Mouse (Mus musculus) gastrocnemius, postnatal 25 days (tissue): ENCODE results near the gene Gm9837. TPM values are rescaled to one million over a fixed set of nuclear protein-coding genes. Genes with fewer than 3 reads are reported as not detected.

Source experiments
- DNase-seq: peaks from one replicate; pipeline ENCODE4 v3.0.0; 2022
- total RNA-seq, 2 experiments: library from RNA; stranded (reverse); gene quantifications; 1 replicate in 1 of 2; 2 replicates in 1 of 2; pipeline ENCODE4 v1.2.3; 2021

Gene Gm9837
- total RNA-seq, 2 experiments from 2014 or later, result not detected

DNA sequence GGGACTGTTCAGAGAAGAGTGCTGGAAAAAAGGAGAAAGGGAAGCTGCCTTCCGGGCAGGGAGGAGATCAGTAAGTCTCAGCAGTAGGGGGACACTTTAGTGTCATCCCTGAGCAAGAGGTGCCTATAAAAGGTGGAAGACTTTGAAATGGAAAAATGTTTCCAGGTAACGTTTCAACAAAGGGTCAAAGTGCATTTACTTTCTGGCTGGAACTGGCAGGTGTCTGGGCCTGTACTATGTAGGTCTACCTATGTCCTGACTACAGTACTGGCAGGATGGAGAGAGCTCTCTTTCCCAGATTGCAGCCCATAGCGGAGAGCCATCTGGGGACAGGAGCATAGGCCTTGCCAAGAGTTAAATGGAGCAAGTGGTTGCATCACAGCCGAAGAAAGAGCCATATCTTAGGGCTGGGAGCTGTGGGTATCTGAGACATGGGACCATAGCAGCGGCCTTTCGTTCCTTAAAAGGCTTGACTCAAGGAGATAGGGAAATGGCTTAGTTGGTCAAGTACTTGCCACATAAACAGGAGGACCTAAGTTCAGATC lies 44.5 kb downstream of the Gm9837 start:
- no peak for DNase-seq

DNA sequence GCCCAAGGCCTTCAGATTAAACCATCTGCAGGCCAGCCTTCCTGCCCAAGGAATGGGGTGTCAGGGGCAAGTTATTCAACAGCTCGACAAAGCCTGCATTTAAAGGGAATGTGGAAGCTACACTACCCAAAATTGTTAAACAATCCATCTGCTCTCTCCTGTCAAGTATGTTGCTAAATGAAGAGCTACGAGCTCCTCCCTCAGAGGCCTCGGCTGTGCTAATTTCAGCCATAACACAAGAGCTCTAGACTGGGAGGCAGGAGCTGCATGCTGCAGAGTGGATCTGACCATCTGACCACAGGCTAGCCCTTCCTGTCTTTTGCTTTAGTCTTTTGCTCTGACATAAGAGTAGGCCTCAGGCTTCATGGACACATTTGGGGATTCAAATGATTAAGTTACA lies 45.0 kb downstream of the Gm9837 start:
- DNase-seq, result no peak

DNA sequence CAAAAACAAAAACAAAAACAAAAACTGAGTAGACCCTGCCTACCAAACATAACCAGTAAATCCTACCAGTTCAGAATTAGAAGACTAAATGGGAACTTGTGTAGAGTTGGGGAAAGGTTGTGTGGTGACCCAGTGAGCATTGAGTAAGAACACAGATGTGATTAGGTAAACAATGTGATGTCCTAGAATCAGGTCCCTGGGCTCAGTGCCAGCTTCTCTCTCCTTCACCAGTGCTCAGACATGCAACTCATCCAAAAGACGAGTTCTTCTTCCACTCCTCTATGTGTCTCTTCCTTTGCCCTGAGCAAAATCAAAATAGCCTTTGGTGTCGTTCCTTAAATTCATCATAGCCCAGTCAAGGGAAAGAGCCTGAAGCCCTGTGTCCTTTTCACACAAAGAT lies 45.5 kb downstream of the Gm9837 start:
- DNase-seq, result no peak

DNA sequence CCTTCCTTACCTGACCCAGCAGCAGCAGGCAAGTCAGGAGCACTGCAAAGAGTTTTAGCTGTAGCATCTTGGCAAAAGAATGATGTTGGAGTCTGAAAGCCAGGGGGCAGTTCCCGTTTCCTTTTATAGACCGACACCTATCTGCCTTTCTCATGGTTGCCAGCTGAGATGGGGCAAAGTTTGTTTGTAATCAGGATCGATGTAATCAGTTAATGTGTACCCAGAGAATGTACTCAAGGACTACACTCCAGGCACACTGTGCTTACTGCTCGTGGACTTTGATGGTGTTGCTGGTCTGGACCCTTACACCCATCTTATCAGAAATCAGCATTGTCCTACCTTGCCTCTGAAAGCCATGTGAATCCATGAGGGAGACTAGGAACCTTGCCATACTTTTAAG lies 47.2 kb downstream of the Gm9837 start, which contains the start of gene Leap2:
Leap2 (minus strand) TSS at position 135 of the 400 bp plus-strand sequence.
- no peak for DNase-seq

Other genes with a start within 250 kb of the Gm9837 start
- 10 to 100 TPM; 86.5 to 89.0 TPM for gene Hspa4, start 170.0 kb downstream of the Gm9837 start, total RNA-seq
- 10 to 100 TPM in 1 of 2 experiments, 1 to 10 TPM in 1; 7.8 to 10.1 TPM for gene Zcchc10, start 145.8 kb downstream of the Gm9837 start, total RNA-seq
- gene Aff4, start 119.6 kb downstream of the Gm9837 start, total RNA-seq, result 10 to 100 TPM; 76.4 to 89.1 TPM
- gene Leap2, start 47.3 kb downstream of the Gm9837 start, total RNA-seq, result not detected
- 1,000 to 10,000 TPM; 1,448 to 1,479 TPM for gene Uqcrq, start 39.6 kb downstream of the Gm9837 start, total RNA-seq
- under 1 TPM; 0.20 to 0.54 TPM for gene Gdf9, start 39.5 kb downstream of the Gm9837 start, total RNA-seq
- not detected for gene Gm10447, start 13.4 kb downstream of the Gm9837 start, total RNA-seq
- under 1 TPM; 0.23 to 0.35 TPM for gene Shroom1, start 13.3 kb downstream of the Gm9837 start, total RNA-seq
- not detected for gene Gm9945, start 9.7 kb upstream of the Gm9837 start, total RNA-seq
- under 1 TPM; 0.08 TPM for gene Sowaha, start 9.8 kb upstream of the Gm9837 start, total RNA-seq
- gene Sept8, start 48.8 kb upstream of the Gm9837 start, total RNA-seq, result 10 to 100 TPM; 14.5 to 16.8 TPM
- 1 to 10 TPM; 4.0 to 5.3 TPM for gene Kif3a, start 96.9 kb upstream of the Gm9837 start, total RNA-seq
- gene Il4, start 148.2 kb upstream of the Gm9837 start, total RNA-seq, result not detected
- not detected for gene Il13, start 164.2 kb upstream of the Gm9837 start, total RNA-seq
- gene Rad50, start 236.8 kb upstream of the Gm9837 start, total RNA-seq, result 1 to 10 TPM; 4.9 to 5.1 TPM